Mouse (Mus musculus) megakaryocyte, embryonic 14.5 days (primary cell): ENCODE data around the gene Mul1.

Experiments
- FLI1 ChIP-seq: IDR thresholded peaks from 2 replicates; pipeline ENCODE4 v1.6.1; 2012; ENCODE audit warnings: low read length, inconsistent platforms, mixed read lengths
- GATA1 ChIP-seq: IDR thresholded peaks from 3 replicates; pipeline ENCODE4 v1.6.1; 2012; ENCODE audit warnings: mixed read lengths, low read length, inconsistent platforms, borderline replicate concordance

- TF ChIP-seq GATA1, result no peak
- TF ChIP-seq FLI1, result no peak
Measured at GRCm38 (mm10) chr4:138464667-138465353, 30.3 kb downstream of the Mul1 start.
